Mouse (Mus musculus) E14TG2a.4 (cell line): ENCODE data around the gene Grin3b.
"Not testable (repeated sequence)": the region's sequence is repeated elsewhere in the genome, so short reads cannot be mapped to it uniquely, and the experiment has no call there.

Experiments used
- CTCF ChIP-seq: conservative IDR thresholded peaks from 2 replicates; pipeline ENCODE4 v1.5.1; 2014; ENCODE audit warnings: low read length
- NANOG ChIP-seq: IDR thresholded peaks from 2 replicates; pipeline ENCODE4 v1.6.1; 2014; ENCODE audit warnings: borderline replicate concordance, low read length, mixed read lengths
- POU5F1 ChIP-seq: IDR thresholded peaks from 2 replicates; pipeline ENCODE4 v1.6.1; 2014; ENCODE audit warnings: low read length, borderline replicate concordance

- not testable (repeated sequence) for TF ChIP-seq CTCF, POU5F1, NANOG
Observed at GRCm38 (mm10) chr10:79959412-79959811, 11.1 kb upstream of the Grin3b start.
